Mouse (Mus musculus) lung, adult 2 months (tissue): ENCODE measurements around the gene Abcb1b.

Experiments
- CTCF ChIP-seq: fragments of 200-500 bp; IDR thresholded peaks from 2 replicates; pipeline ENCODE4 v1.5.1; 2011; ENCODE audit warnings: mild to moderate bottlenecking, low read length, control low read depth; ENCODE audit not compliant: insufficient read depth
- POLR2A ChIP-seq: fragments of 200-500 bp; IDR thresholded peaks from 2 replicates; pipeline ENCODE4 v1.6.1; 2011; ENCODE audit warnings: low read depth, mild to moderate bottlenecking, control low read depth, low read length, borderline replicate concordance; ENCODE audit errors: extremely low read depth

- no peak for TF ChIP-seq CTCF
- TF ChIP-seq POLR2A, result no peak
Observed at GRCm38 (mm10) chr5:8863580-8864337, 65.8 kb downstream of the Abcb1b start.
